Mouse (Mus musculus): ENCODE results near the gene Zfp980. TPM values are rescaled to one million over a fixed set of nuclear protein-coding genes. Genes with fewer than 3 reads are reported as not detected.
"Not testable (repeated sequence)": the region's sequence is repeated elsewhere in the genome, so short reads cannot be mapped to it uniquely, and the experiment has no call there.

Zfp980 gene
- total RNA-seq (2022), result under 1 TPM in 1 of 4 experiments, not detected in 3; 0.16 TPM

GRCm38 (mm10) chr4:145670385-145670784 lies at the start of gene Zfp980:
Gene Zfp980 (plus strand): TSS chr4:145670685.
- not testable (repeated sequence) for DNase-seq (ENCODE audit: low spot score in 2 of 2)

GRCm38 (mm10) chr4:145640416-145641185 lies 29.9 kb upstream of the Zfp980 start:
- not testable (repeated sequence) for DNase-seq (ENCODE audit: low spot score in 2 of 2)

GRCm38 (mm10) chr4:145674286-145674780 lies 3.8 kb downstream of the Zfp980 start:
- DNase-seq (ENCODE audit: low spot score in 2 of 2), result not testable (repeated sequence)

- DNase-seq (ENCODE audit: low spot score in 2 of 2), result not testable (repeated sequence)
These were observed 9.7 kb downstream of the Zfp980 start for GRCm38 (mm10) chr4:145680217-145680616.

GRCm38 (mm10) chr4:145680672-145681387 lies 10.3 kb downstream of the Zfp980 start:
- not testable (repeated sequence) for DNase-seq (ENCODE audit: low spot score in 2 of 2)

GRCm38 (mm10) chr4:145682021-145682420 lies 11.5 kb downstream of the Zfp980 start:
- not testable (repeated sequence) for DNase-seq (ENCODE audit: low spot score in 2 of 2)

GRCm38 (mm10) chr4:145683024-145683766 lies 12.7 kb downstream of the Zfp980 start:
- DNase-seq (ENCODE audit: low spot score in 2 of 2), result not testable (repeated sequence)

- DNase-seq (ENCODE audit: low spot score in 2 of 2), result not testable (repeated sequence)
These were observed 15.6 kb downstream of the Zfp980 start for GRCm38 (mm10) chr4:145686061-145686460.

DNA sequence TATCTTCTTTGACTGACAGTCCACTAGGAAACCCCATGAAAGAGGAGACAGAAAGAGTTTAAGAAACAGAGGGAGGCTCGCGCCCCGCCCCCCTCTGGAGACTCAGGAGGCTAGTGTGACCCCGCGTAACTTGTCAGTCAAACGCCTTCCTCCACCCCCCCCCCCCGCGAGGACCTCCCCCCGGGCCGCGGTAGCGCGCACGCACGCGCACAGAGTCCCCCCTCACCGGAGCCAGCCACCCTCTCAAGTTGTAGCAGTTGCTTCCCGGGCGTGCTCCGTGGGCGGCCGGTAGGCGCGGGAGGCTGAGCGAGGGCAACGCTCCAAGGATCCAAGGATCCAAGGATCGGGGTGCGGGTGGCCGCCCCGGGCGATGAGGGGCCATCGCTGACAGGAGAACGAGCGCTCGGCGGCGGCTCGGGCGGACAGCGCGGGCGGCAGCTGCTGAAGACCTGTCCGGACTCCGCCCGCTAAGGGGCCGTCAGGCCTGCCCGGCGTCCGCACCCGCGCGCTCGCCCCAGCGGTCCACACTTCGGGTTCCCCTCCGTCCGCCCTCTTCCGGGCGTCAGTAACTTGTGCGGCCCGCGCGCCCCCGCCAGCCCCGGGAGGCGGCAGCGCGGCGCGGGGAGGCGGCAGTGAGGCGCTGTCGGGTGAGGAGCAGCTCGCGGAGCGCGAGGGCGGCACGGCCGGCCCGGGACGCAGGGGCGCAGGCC lies 74.6 kb downstream of the Zfp980 start:
- DNase-seq (ENCODE audit: low spot score in 2 of 2), result not testable (repeated sequence)

DNA sequence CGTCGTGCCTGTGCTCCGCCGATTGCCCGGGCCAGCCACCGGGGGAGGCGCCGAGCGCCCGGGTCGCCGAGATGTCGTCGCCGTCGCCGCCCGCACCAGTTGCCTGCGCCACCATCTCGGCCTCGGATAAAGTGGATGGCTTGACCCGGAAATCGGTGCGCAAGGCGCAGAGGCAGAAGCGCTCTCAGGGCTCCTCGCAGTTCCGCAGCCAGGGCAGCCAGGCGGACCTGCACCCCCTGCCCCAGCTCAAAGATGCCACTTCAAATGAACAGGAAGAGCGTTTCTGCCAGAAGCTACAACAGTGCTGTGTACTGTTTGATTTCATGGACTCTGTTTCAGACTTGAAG lies 75.1 kb downstream of the Zfp980 start:
- DNase-seq (ENCODE audit: low spot score in 2 of 2), result not testable (repeated sequence)

Other genes with a start within 250 kb of the Zfp980 start
- under 1 TPM in 2 of 4 experiments, not detected in 2; 0.11 to 0.43 TPM for gene Zfp990, start 159.9 kb upstream of the Zfp980 start, total RNA-seq (2022)
- gene Gm13212, start 85.5 kb upstream of the Zfp980 start, total RNA-seq (2022), result under 1 TPM in 3 of 4 experiments, not detected in 1; 0.23 to 0.34 (median 0.29) TPM
- under 1 TPM in 2 of 4 experiments, not detected in 2; 0.58 to 0.60 TPM for gene Zfp986, start 198.1 kb downstream of the Zfp980 start, total RNA-seq (2022)

Data from layer of hippocampus, adult 8-10 months (tissue).